Mouse (Mus musculus): ENCODE measurements at regions not wholly inside any gene's neighbourhood (a gene's known extent, or its start where the extent isn't known, plus 50 kb on each side); places are given as distances from the start of the nearest gene placed in this dataset.

DNA sequence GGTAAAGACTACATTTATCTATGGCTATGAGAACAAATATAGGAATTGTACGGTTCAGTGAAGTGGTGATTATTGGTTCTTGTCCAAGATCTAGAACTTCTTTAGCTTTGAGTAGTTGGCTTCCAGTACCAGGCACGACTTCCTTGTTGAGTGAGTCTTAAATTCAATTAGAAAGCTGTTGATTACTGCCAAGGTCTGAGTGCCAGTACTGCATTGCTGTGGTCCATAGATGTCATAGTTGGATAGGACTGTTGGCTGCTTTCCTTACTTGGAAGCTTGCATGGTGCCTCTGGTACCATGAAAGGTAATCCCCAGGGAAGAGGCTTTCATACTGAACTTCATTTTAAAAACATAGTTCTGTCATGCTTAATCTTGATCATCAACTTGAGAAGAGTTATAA lies 559.9 kb upstream of the Fam160b2 start:
- Histone ChIP-seq H3K4me1 (ENCODE audit: control insufficient read depth, insufficient read depth, low read length) (peaks cover 4% of the 10 kb centered on the region; the same call in 1 of the 2 replicates), H3K27ac (ENCODE audit: insufficient read depth, low read depth, low read length) (no peak overlapping the region), H3K4me3 (ENCODE audit: insufficient read depth, low read depth, low read length) (no peak overlapping the region)
- WGBS = 71% methylated on average over 2 of the region's 2 CpGs
- TF ChIP-seq CTCF (IDR thresholded peaks at IDR 0.05; ENCODE audit: insufficient read depth, low read depth, low read length) (no peak), POLR2A (IDR thresholded peaks at IDR 0.05; ENCODE audit: insufficient read depth, low read depth, low read length) (no peak)

DNA sequence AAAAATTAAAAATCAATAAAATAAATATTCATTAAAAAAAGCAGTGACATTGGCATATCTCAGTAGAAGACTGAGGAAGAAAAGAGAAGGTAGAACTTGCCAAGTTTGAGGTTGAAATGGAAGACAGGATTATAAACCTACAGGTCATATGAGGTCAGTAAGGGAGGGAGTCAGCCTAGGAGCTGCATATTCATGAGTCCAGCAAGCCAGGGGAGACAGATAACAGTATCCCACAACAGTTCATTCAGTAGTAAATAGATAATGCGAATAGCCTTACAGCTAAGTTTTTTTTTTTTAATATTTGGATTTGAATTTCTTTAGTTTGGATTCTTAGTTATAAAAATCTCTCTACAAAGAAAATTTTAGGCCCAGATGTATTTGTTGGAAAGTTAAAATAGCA lies 542.8 kb upstream of the Fam160b2 start:
- H3K27ac ChIP-seq (ENCODE audit: insufficient read depth, low read depth, low read length) = no peak overlapping the region
- WGBS = 95% methylated on average over 1 of the region's 1 CpGs
- H3K4me3 ChIP-seq (ENCODE audit: insufficient read depth, low read depth, low read length) = no peak overlapping the region
- H3K4me1 ChIP-seq (ENCODE audit: control insufficient read depth, insufficient read depth, low read length) = no peaks in the 10 kb centered on the region
- TF ChIP-seq CTCF (IDR thresholded peaks at IDR 0.05; ENCODE audit: insufficient read depth, low read depth, low read length) (no peak), POLR2A (IDR thresholded peaks at IDR 0.05; ENCODE audit: insufficient read depth, low read depth, low read length) (no peak)

DNA sequence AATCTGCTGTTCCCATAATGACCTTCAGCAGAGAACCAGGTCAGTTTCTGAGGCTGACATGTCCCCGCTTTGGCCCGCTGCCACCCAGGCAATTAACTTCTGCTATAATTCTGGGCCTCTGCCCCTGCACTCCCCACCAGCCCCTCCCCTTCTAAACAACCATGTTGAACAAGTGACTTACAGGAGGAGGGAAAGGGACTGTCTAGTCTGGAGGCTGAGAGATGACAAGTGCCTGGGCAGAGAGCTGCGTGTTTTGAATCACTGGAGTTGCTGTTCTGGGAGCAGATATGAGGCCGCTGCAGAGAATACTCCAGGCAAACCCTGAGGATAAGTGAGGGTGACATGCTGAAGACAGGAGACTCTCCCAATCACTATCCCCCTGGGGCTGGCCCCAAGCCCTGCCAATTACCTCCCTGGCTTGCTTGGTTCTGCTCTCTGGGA lies 530.2 kb upstream of the Fam160b2 start:
- TF ChIP-seq POLR2A (IDR thresholded peaks at IDR 0.05; ENCODE audit: insufficient read depth, low read depth, low read length) (no peak), CTCF (IDR thresholded peaks at IDR 0.05; ENCODE audit: insufficient read depth, low read depth, low read length) (no peak)
- Histone ChIP-seq H3K4me1 (ENCODE audit: control insufficient read depth, insufficient read depth, low read length) (no peaks in the 10 kb centered on the region; the same call in 1 of the 2 replicates), H3K27ac (ENCODE audit: insufficient read depth, low read depth, low read length) (no peak overlapping the region), H3K4me3 (ENCODE audit: insufficient read depth, low read depth, low read length) (no peak overlapping the region)
- WGBS = 81% methylated on average over 4 of the region's 4 CpGs

DNA sequence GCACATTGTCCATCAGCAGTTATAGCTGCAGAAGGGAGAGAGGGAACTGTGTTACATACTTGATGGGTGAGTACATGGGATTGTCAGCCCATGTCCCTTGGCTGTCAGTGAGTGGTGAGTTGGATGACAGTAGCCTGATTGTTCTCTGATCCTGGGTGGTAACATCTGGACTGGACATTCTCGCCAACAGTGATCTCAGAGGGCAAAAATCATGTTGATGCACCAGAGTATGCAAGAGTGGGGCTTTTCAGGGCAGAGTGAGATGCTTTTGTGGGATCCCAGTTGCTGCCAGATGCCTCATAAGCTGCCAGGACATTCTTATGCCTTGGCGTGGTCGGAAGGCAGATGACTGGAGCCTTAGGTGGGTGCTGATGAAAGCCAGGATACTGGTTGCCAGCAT lies 528.9 kb upstream of the Fam160b2 start:
- H3K4me1 ChIP-seq (ENCODE audit: control insufficient read depth, insufficient read depth, low read length) = no peaks in the 10 kb centered on the region; the same call in 1 of the 2 replicates
- WGBS = 90% methylated on average over 3 of the region's 3 CpGs
- H3K4me3 ChIP-seq (ENCODE audit: insufficient read depth, low read depth, low read length) = no peak overlapping the region
- TF ChIP-seq CTCF (IDR thresholded peaks at IDR 0.05; ENCODE audit: insufficient read depth, low read depth, low read length) (no peak), POLR2A (IDR thresholded peaks at IDR 0.05; ENCODE audit: insufficient read depth, low read depth, low read length) (no peak)
- no peak overlapping the region for H3K27ac ChIP-seq (ENCODE audit: insufficient read depth, low read depth, low read length)

DNA sequence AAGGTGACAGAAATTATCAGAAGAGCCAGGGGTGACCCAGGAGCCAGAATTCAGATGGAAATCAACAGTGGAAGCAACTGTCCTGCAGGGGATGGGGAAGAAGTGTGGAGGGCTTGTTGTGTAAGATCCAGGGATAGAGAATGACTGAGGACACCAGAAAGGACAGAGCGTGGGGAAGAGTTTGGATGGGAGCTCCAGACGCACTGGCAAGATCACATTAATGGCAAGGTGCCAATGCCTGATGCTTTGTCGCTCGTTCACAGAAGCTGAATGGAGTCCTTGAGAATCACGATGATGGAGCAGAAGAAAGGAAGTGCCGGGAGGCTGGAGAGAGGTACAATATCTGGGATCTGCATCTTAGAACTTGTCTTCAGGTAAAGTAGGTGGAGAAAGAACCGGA lies 519.0 kb upstream of the Fam160b2 start:
- Histone ChIP-seq H3K4me1 (ENCODE audit: control insufficient read depth, insufficient read depth, low read length) (no peaks in the 10 kb centered on the region), H3K27ac (ENCODE audit: insufficient read depth, low read depth, low read length) (no peak overlapping the region), H3K4me3 (ENCODE audit: insufficient read depth, low read depth, low read length) (no peak overlapping the region)
- WGBS = 50% methylated on average over 7 of the region's 7 CpGs
- TF ChIP-seq CTCF (IDR thresholded peaks at IDR 0.05; ENCODE audit: insufficient read depth, low read depth, low read length) = no peak
- no peak for TF ChIP-seq POLR2A (IDR thresholded peaks at IDR 0.05; ENCODE audit: insufficient read depth, low read depth, low read length)

DNA sequence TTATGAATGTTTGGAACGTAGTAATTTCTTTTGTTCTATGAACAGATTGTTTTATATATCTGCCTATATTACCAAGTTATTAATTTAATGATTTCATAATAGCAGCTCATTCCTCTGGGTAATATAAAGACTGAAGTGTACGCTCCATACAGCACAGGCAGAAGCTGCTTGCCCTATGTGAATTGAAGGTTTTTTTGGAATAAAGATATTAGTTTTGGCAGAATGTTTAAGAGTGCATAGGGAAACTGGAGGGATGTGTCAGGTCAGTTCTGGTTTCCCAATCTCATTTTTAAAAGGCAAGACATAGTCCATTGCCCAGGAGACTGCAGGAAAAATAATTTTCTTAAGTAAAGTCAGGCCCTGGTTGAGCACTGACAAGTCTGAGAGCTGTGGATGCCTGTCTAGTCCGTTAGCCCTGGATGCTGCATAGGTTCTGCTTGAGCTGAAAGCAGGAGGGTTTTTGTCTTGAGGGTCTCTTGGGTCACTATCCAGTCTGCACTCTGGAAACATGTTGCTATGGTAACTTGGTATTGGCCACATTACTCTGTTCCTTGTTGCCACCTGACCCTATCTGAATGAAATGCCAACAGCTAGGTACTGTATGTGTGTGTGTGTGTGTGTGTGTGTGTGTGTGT lies 516.3 kb upstream of the Fam160b2 start:
- 87% methylated on average over 3 of the region's 3 CpGs for WGBS

DNA sequence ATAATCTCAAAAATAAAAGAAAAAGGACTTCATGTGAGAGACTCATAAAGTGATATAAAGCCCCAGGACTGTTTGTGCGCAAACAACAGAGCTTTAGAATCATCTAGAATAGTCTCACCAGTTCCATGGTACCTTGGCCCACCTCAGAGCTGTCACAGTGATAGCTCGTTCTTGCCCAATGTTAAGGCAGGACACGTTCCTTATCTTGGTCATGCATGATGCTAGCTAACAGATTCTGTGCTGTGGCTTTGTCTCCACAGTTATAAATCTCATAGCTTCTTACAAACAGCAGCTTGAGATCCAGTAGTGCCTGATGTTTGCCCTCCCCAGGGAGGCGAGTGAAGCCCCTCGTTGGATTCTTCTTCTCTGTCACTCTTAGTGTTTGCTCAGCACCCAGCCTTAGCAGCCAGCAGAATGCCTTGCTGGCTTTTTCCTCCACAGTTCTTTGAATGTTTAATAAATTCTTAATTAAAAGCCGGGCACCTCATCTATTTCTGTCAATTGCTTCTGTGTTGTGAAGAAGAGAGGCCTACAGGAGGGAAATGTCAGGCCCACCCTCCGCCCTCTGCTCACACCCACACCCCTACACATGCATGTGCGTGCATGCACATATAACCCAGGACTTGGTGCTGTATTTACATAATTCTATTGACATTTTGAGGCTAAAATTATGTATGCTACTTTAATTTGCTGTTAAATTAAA lies 515.6 kb upstream of the Fam160b2 start:
- TF ChIP-seq CTCF (IDR thresholded peaks at IDR 0.05; ENCODE audit: insufficient read depth, low read depth, low read length) = no peak
- no peak for TF ChIP-seq POLR2A (IDR thresholded peaks at IDR 0.05; ENCODE audit: insufficient read depth, low read depth, low read length)
- no peak overlapping the region for H3K27ac ChIP-seq (ENCODE audit: insufficient read depth, low read depth, low read length)
- WGBS = 82% methylated on average over 8 of the region's 8 CpGs

More for the DNA sequence above, 516.3 kb upstream of the Fam160b2 start:
- H3K27ac ChIP-seq (ENCODE audit: insufficient read depth, low read depth, low read length) = no peak overlapping the region
- TF ChIP-seq POLR2A (IDR thresholded peaks at IDR 0.05; ENCODE audit: insufficient read depth, low read depth, low read length) (no peak), CTCF (IDR thresholded peaks at IDR 0.05; ENCODE audit: insufficient read depth, low read depth, low read length) (no peak)
- no peaks in the 10 kb centered on the region for H3K4me1 ChIP-seq (ENCODE audit: control insufficient read depth, insufficient read depth, low read length)
- no peak overlapping the region for H3K4me3 ChIP-seq (ENCODE audit: insufficient read depth, low read depth, low read length)

DNA sequence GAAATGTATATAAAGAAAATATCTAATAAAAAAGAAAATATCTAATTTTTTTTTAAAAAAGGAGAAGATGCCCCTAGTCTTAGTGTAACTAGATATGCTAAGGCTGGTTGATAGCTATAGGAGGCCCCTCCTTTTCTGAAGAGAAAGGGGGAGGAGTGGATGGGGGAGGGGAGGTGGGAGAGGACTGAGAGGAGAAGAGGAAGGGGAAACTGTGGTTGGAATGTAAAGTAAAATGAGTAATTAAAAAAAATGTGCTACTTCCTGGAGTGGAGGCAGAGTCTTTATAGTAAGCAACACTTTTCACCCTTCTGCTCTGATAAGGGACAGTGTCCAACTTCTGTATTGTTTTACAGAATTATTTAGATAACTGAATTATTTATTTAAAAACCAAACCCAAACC lies 513.6 kb upstream of the Fam160b2 start:
- TF ChIP-seq POLR2A (IDR thresholded peaks at IDR 0.05; ENCODE audit: insufficient read depth, low read depth, low read length) = no peak
- TF ChIP-seq CTCF (IDR thresholded peaks at IDR 0.05; ENCODE audit: insufficient read depth, low read depth, low read length) = no peak
- Histone ChIP-seq H3K27ac (ENCODE audit: insufficient read depth, low read depth, low read length) (no peak overlapping the region), H3K4me1 (ENCODE audit: control insufficient read depth, insufficient read depth, low read length) (no peaks in the 10 kb centered on the region), H3K4me3 (ENCODE audit: insufficient read depth, low read depth, low read length) (no peak overlapping the region)

More for the DNA sequence above, 515.6 kb upstream of the Fam160b2 start:
- no peak overlapping the region for H3K4me3 ChIP-seq (ENCODE audit: insufficient read depth, low read depth, low read length)
- H3K4me1 ChIP-seq (ENCODE audit: control insufficient read depth, insufficient read depth, low read length) = no peaks in the 10 kb centered on the region

DNA sequence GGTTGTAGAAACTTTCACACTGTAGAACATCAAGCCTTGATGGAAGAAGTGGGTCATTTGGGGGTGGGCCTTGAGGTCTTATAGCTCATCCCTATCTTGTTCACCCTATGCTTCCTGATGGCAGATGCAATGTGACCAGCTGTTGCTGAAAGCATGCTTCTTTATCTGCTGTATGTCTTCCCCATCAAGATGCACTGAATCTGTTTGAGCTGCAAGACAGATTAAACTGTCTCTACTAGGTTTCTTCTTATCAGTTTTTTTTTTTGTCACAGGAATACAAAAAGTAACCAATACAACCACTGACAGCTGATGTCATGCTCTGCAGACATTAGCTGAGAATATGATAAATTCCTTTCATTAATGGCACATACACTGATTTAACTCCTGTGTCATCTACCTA lies 505.0 kb upstream of the Fam160b2 start:
- no peak for TF ChIP-seq CTCF (IDR thresholded peaks at IDR 0.05; ENCODE audit: insufficient read depth, low read depth, low read length)
- TF ChIP-seq POLR2A (IDR thresholded peaks at IDR 0.05; ENCODE audit: insufficient read depth, low read depth, low read length) = no peak
- Histone ChIP-seq H3K4me1 (ENCODE audit: control insufficient read depth, insufficient read depth, low read length) (no peaks in the 10 kb centered on the region), H3K4me3 (ENCODE audit: insufficient read depth, low read depth, low read length) (no peak overlapping the region), H3K27ac (ENCODE audit: insufficient read depth, low read depth, low read length) (no peak overlapping the region)
